Mouse (Mus musculus) E14TG2a.4 (cell line): ENCODE data around the gene Fam71e2.
A peak's percentile ranks its signal among the peaks of the same experiment; 100 is the strongest.

ENCODE experiments used
- H3K27me3 ChIP-seq: 2 replicates; pipeline ENCODE4 v1.6.1; 2014; ENCODE audit warnings: low read length, control low read depth; ENCODE audit not compliant: insufficient read depth
- H3K36me3 ChIP-seq: 2 replicates; pipeline ENCODE4 v1.6.1; 2014; ENCODE audit warnings: low read length, control low read depth; ENCODE audit not compliant: insufficient read depth
- H3K4me1 ChIP-seq: replicated peaks from 2 replicates; pipeline ENCODE4 v1.6.1; 2014; ENCODE audit warnings: low read depth, low read length, control low read depth
- H3K4me3 ChIP-seq: replicated peaks from 2 replicates; pipeline ENCODE4 v1.5.1; 2014; ENCODE audit warnings: mild to moderate bottlenecking, low read length
- H3K9me3 ChIP-seq: 2 replicates; pipeline ENCODE4 v1.6.1; 2014; ENCODE audit warnings: low read length, control low read depth
- CTCF ChIP-seq: conservative IDR thresholded peaks from 2 replicates; pipeline ENCODE4 v1.5.1; 2014; ENCODE audit warnings: low read length
- NANOG ChIP-seq: IDR thresholded peaks from 2 replicates; pipeline ENCODE4 v1.6.1; 2014; ENCODE audit warnings: borderline replicate concordance, low read length, mixed read lengths
- POU5F1 ChIP-seq: IDR thresholded peaks from 2 replicates; pipeline ENCODE4 v1.6.1; 2014; ENCODE audit warnings: low read length, borderline replicate concordance

Fam71e2 gene

GRCm38 (mm10) chr7:4783667-4784268 lies 12.7 kb upstream of the Fam71e2 start:
- Histone ChIP-seq H3K9me3 (no peaks in the 10 kb centered on the region), H3K36me3 (peaks cover 37% of the 10 kb centered on the region), H3K4me1 (peaks cover 41% of the 10 kb centered on the region), H3K4me3 (no peak overlapping the region), H3K27me3 (peaks cover 66% of the 10 kb centered on the region)
- no peak for TF ChIP-seq CTCF
- no peak for TF ChIP-seq NANOG
- no peak for TF ChIP-seq POU5F1

- H3K4me1 ChIP-seq: peaks cover 41% of the 10 kb centered on the region
- H3K4me3 ChIP-seq: no peak within 1 kb of the TSS
- H3K27me3 ChIP-seq: peaks cover 75% of the 10 kb centered on the region
- TF ChIP-seq POU5F1 (no peak), CTCF (no peak), NANOG (no peak)
- no peaks in the 10 kb centered on the region for H3K9me3 ChIP-seq
- peaks cover 37% of the 10 kb centered on the region for H3K36me3 ChIP-seq
Observed at GRCm38 (mm10) chr7:4782759-4783158, 11.7 kb upstream of the Fam71e2 start, which contains the start of the genes Il11 and Tmem190. TSS of gene Il11 (minus strand) at chr7:4782859. TSS of gene Tmem190 (plus strand) at chr7:4782937.

GRCm38 (mm10) chr7:4782130-4782529 lies 11.0 kb upstream of the Fam71e2 start:
- no peak overlapping the region for H3K4me3 ChIP-seq
- H3K9me3 ChIP-seq: no peaks in the 10 kb centered on the region
- H3K4me1 ChIP-seq: peaks cover 41% of the 10 kb centered on the region
- TF ChIP-seq POU5F1 (no peak), CTCF (no peak), NANOG (no peak)
- H3K36me3 ChIP-seq: peaks cover 34% of the 10 kb centered on the region
- H3K27me3 ChIP-seq: peaks cover 80% of the 10 kb centered on the region

- H3K9me3 ChIP-seq: no peaks in the 10 kb centered on the region
- peaks cover 96% of the 10 kb centered on the region for H3K27me3 ChIP-seq
- peaks cover 52% of the 10 kb centered on the region for H3K4me1 ChIP-seq
- H3K4me3 ChIP-seq: no peak overlapping the region
- H3K36me3 ChIP-seq: peaks cover 15% of the 10 kb centered on the region
- TF ChIP-seq POU5F1 (no peak), NANOG (no peak), CTCF (no peak)
Observed at GRCm38 (mm10) chr7:4779921-4780320, 8.8 kb upstream of the Fam71e2 start.

GRCm38 (mm10) chr7:4777851-4778637 lies 6.9 kb upstream of the Fam71e2 start:
- no peaks in the 10 kb centered on the region for H3K36me3 ChIP-seq
- peaks cover 91% of the 10 kb centered on the region for H3K27me3 ChIP-seq
- H3K9me3 ChIP-seq: no peaks in the 10 kb centered on the region
- TF ChIP-seq POU5F1 (no peak), NANOG (no peak), CTCF (no peak)
- H3K4me1 ChIP-seq: peaks cover 46% of the 10 kb centered on the region
- no peak overlapping the region for H3K4me3 ChIP-seq

- peak overlapping the region; percentile 79 for H3K4me3 ChIP-seq
- TF ChIP-seq CTCF: no peak
- no peak for TF ChIP-seq NANOG
- TF ChIP-seq POU5F1: no peak
Observed at GRCm38 (mm10) chr7:4776861-4777830, 6.0 kb upstream of the Fam71e2 start.

GRCm38 (mm10) chr7:4776131-4776530 lies 5.0 kb upstream of the Fam71e2 start:
- peaks cover 74% of the 10 kb centered on the region for H3K27me3 ChIP-seq
- H3K9me3 ChIP-seq: no peaks in the 10 kb centered on the region
- H3K4me1 ChIP-seq: peaks cover 41% of the 10 kb centered on the region
- no peaks in the 10 kb centered on the region for H3K36me3 ChIP-seq
- peak overlapping the region; percentile 79 for H3K4me3 ChIP-seq
- no peak for TF ChIP-seq POU5F1
- no peak for TF ChIP-seq CTCF
- no peak for TF ChIP-seq NANOG

More at GRCm38 (mm10) chr7:4776861-4777830, 6.0 kb upstream of the Fam71e2 start:
- H3K27me3 ChIP-seq: peaks cover 82% of the 10 kb centered on the region
- H3K4me1 ChIP-seq: peaks cover 44% of the 10 kb centered on the region
- no peaks in the 10 kb centered on the region for H3K36me3 ChIP-seq
- H3K9me3 ChIP-seq: no peaks in the 10 kb centered on the region

GRCm38 (mm10) chr7:4764946-4765710 lies 6.0 kb downstream of the Fam71e2 start:
- H3K9me3 ChIP-seq: no peaks in the 10 kb centered on the region
- no peaks in the 10 kb centered on the region for H3K36me3 ChIP-seq
- TF ChIP-seq POU5F1: no peak
- no peak for TF ChIP-seq CTCF
- TF ChIP-seq NANOG: no peak
- peaks cover 15% of the 10 kb centered on the region for H3K27me3 ChIP-seq
- peaks cover 15% of the 10 kb centered on the region for H3K4me1 ChIP-seq
- H3K4me3 ChIP-seq: no peak overlapping the region
